Mouse (Mus musculus) limb, embryonic 11.5 days (tissue): Measurements from ENCODE around the gene Bcl11b. TPM values are rescaled to one million over a fixed set of nuclear protein-coding genes. Genes with fewer than 3 reads are reported as not detected.

ENCODE experiments used
- polyA plus RNA-seq: library from polyadenylated mRNA; unstranded; fragments of >200 nt; fragmentation: Nextera tagmentation; extraction: Ambion mirVana; gene quantifications from 2 replicates; pipeline ENCODE4 v1.2.1, GENCODE M21; 2014

The Bcl11b gene
- polyA plus RNA-seq, 1 experiment from 2014 or later: 8.7 TPM

Other genes with a start within 250 kb of the Bcl11b start
- gene Setd3, start 175.7 kb upstream of the Bcl11b start, polyA plus RNA-seq: 76.1 and 76.5 TPM in 2 replicates
- gene Ccnk, start 176.0 kb upstream of the Bcl11b start, polyA plus RNA-seq: 5.8 and 7.7 TPM in 2 replicates